Mouse (Mus musculus) kidney, postnatal 25 days (tissue): ENCODE measurements around the gene Sgms2.
A peak's percentile ranks its signal among the peaks of the same experiment; 100 is the strongest.

Experiments used
- DNase-seq, 2 experiments: peaks; one replicate each; pipeline ENCODE4 v3.0.0; 2021; ENCODE audit warnings: mixed read lengths in 2 of 2

Sgms2 gene

DNA sequence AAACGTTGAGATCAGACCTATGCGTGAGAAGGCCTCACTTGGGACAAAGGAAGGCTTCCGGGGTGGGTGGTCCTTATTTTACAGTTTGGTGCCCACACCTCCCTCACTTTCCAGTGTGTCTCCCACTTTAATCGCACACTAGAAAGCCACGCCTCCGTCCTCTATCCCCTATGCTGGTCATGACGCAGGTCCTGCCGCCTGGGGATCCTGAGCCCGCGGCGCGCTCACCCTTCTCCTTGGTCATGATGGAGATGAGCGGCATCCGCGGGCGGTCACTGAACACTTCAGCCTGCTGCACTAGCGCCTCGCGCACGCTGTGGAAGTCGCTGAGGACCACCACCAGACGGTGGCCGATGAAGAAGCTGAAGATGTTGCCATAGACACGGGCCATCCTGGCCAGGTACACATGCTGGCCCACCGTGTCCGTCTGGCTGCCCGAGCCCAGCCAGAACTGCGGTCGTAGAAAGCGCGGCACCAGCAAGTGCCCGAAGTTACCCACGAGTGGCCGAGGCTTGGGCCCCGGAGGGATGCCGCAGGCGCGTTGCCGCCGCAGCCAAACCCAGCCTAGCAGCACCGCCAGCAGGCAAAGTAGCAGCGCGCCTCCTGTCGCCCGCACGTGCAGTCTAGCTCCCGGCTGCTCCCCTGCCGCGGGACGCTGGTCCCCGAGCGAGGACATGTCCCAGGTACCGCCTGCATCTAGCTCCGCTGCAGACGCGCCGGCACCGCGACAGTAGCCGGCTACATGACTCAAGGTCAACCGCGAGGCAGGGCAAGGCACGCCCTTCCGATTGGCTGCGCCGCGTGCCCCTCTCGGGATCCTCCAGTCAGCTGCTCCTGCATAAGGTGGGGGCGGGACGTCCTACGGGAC, 188.5 kb downstream of the Sgms2 start, which contains the start of gene Cyp2u1:
Gene Cyp2u1, minus strand, starts transcription at position 776 of the 868 bp plus-strand sequence.
- peak; percentile 92 to 97 for DNase-seq

DNA sequence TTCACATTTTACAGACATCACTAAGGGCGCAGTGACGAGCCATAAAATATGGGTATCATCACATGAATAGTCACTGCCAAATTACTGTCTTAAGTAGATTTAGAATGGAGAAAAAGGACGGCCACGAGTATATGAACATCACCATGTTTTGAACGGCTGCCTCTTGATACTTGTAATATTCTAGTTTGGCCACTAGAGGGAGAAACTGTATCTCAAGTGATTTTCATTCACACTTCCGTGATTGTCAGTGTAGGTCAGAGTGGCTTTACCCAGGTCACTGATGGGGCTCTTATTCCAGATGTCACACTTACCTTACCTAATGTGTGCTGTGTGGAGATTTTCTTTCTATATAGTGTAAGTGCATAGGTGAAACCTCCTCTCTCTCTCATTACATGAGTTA, 191.3 kb downstream of the Sgms2 start:
- DNase-seq, result no peak

DNA sequence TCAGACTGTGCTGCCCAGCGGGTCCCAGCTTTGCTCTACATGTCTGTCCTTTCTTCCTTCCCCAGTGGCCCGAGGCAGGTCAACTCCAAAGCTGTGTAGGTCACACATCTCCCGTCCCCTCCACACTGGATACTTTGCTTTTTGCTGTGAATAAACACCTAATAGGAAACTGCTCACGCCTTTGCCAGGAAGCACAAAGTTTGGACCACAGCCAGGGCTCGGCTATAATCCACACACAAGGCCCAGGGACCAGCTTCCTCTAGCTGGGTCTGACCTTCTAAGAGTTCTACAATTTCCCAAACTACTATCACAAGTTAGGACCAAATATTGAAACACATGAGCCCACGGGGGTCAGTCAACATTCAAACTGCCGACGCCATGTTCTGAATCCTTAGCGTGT, 192.1 kb downstream of the Sgms2 start:
- DNase-seq, result peak; percentile 31 to 59

DNA sequence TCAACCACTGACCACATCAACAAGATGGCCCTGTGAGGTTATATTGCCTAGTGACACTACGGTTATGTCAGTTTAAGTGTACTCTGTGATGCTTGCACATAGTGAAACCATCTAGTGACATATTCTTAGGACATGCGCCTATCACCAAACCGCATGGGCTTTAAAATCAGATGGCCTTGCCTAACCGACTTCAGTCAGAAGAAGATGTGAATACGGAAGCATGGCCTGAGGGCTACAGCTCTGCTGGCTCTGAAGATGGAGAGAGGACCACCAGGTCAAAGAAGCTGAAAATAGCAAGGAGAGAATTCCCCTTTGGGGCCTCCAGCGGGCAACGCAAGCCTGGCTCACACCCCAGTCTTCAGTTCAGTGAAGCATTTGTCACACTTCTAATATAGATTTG, 194.3 kb downstream of the Sgms2 start:
- no peak for DNase-seq

DNA sequence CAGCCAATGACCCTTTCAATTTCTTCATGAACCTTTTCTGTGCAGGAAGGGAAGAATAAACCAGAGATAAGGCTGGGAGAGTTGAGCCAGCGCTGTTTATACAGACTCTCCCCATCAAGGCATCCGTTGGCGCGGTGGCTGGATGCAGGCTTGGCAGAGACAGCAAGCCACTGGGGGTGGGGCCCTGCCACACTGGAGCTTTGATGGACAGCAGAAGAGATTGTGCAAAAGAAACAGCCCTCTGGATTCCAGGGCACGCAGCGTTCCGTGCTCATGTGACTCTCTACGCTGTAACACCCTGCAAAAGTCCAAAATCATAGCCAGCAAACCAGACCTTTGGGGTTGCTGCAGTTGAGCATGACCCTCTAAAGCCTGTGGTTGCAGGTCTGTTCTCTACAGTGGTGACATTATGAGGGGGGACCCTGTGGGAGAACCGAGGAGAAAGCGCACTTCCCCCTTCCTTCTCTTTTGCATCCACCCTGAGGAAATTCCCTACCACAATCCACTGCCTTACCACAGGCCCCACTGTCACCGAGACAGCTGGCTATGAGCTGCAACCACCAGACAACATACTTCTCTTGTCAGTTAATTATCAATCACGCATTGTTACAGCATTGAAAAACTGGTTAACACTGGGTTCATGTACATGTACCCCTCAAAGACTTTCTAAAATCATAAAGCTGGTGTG, 195.6 kb downstream of the Sgms2 start:
- DNase-seq, result peak in 1 of 2 experiments; percentile 48

DNA sequence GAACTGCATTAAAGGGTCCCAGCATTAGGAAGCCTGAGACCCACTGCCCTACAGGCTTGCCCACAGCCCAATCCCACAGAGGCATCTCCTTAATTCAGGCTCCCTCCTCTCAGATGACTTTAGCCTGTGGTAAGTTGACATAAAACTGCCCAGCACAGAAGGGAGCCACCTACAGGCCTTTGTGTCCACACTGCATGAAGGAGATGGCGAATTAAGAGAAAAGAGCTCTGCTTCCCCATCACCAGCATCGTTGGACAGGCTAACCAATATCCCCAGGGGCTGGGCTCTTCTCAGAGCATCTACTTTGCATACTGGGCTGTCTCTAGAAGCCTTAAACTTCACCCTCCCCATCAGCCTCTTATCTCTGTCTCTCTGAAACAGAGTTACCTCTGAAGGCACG, 196.7 kb downstream of the Sgms2 start:
- no peak for DNase-seq

DNA sequence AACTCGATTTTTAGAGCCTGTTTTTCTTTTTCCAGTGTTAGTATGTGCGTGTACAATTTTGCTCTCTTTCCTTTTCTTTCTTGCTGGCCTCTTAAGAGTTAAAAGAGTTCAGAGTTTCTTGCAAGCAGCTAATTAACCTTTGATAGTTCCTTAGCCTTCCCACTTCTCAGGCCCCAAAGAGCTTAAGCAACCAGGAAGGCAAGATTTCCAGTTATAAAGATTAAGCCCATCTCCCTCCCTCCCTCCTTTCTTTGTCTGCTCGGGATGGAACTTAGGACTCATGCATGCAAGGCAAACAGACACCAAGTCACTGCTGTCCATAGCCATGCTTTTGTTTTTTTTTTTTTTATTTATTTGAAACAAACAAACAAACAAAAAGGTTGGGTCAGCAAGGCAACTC, 198.3 kb downstream of the Sgms2 start:
- no peak for DNase-seq

DNA sequence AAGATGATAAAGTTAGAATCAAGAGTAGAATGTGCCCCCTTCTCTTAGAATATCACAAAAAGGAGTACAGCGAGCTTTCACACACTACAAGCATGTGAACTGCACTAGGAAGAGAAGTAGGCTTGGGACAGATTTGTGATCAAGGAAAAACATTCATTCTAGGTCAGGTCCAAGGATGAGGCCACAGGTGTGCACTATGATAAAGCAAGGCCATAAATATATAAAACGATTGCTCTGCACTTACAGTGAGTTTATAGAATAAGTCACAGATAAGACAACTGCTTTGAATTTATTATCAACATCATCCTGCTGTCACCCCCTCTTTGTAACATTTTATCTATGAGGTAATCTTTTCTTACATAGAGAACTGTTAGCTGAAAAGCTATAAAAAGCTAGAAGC, 198.9 kb downstream of the Sgms2 start:
- no peak for DNase-seq

DNA sequence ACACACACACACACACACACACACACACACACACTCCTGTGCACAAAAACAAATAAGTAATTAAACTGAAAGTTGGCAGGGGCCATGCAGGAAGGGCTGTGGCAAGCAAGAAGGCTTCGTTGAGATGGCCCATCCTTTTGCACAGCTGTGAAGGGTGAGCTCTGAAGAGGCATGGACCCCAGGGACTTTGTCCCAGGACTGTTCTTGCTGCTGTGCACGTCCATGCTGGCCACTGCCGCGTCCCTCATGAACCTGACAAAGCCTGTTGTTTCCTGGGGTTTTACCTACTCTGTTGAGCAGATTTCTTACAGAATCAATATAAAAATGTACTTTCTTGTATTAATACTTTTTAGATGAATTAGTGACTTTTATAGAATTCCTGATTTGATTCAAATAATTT, 199.3 kb downstream of the Sgms2 start:
- no peak for DNase-seq

DNA sequence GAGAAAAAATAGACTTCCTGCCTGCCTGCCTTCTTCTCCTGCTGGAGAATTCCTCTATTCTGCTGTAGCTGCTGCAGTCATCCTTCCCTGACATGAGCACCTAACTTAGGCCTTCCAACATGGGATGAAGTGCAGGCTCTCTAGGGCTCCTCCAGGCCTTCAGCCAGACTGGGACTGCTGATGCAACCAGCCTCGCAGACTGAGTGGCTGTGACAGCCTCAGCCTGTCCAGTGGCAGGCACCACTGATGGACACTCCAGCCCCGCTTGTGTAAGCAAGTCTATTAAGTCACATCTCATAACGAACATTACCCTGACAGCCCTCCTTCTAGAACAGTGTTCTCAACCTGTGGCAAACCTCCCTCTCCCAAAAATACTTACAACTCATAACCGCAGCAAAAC, 217.1 kb downstream of the Sgms2 start:
- no peak for DNase-seq

DNA sequence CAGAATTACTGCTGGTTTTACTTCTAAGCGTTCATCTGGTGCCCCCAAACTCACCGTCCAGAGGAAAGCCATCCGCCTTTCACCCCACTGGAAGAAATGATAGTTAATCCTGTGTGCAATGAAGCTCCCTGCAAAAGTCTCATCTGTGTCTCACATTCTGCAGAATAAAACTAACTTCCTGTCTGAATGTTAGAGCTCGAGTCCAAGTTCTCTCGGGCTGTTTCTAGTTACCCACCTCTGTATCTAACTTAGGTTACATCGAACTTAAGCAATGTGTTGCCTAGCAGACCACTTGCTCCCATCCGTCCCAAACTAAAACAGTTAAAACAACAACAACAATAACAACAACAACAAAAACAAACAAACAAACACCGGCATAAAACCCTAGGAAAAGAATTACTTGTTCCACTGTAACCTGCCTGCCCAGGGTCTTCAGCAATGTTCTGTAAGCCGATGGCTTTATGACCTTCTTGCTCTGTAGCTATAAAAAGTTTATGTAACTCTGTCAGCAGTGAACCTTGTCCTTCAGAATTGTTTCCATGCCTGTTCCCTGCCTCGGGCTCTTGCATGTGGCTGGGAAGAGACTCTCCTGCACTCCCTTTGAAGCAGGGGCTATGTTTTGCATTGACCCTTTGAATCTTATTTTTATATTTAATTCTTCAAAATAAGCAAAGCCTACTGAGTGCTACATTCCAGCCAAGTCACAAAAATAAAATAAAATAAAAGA, 218.7 kb downstream of the Sgms2 start:
- DNase-seq, result peak in 1 of 2 experiments; percentile 71

DNA sequence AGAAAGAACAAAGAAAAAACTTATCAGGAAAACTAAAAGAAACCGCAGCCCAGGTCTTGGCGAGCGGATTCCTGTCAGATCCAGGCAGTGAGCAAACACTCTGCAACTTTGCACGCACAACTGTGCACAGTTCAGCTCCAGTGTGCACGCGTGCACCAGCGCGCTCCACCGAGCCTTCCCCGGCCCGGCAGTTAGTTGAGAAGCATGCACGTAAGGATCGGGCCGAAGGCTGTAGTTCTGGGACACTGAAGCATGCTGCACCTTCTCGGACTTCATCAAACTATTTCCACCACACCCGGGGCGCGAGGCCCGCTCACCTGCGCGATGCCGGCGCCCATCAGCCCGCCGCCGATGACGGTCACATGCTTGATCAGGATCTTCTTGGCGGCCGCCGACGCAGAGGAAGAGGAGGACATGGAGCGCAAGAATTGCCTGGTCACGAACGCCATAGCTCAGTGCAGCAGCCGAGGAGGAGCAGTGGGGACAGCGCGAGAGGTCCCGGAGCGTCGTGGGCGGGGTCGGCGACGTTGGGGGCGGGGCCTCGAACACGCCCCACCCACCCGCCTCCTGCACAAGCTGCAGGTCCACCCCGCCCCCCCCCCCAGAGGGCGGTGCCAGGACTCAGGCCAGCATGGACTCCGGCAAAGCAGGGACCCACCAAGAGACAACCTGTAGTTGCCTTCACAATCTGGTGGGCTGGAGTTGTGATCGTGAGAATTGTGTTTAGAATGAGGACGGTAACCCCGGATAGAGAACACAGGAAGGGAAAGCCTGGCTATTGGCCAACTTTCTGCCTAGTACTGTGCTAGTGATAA, 219.4 kb downstream of the Sgms2 start, which contains the start of gene Hadh:
Gene Hadh, minus strand, starts transcription at position 543 of the 815 bp plus-strand sequence.
- DNase-seq, result peak; percentile 88 to 93

DNA sequence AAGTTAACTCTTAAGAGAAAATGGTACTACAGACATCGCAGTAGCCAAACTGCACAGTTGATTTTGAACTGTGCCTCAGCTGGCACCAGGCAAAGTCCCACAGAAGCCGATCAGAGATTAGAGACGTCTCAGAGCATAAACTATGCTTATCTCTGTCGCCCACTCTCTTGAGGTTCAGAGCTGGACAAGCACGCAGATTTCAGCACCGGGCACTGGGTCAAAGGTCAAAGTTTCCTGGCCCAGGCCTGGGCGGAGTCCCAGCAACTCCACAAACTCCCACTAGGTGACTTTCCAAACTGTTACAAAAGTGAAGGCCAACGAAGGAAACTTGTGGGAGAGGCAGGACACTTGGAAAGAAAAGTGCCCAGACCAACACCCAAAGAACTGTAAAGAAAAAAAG, 220.1 kb downstream of the Sgms2 start:
- DNase-seq, result peak; percentile 87 to 91

DNA sequence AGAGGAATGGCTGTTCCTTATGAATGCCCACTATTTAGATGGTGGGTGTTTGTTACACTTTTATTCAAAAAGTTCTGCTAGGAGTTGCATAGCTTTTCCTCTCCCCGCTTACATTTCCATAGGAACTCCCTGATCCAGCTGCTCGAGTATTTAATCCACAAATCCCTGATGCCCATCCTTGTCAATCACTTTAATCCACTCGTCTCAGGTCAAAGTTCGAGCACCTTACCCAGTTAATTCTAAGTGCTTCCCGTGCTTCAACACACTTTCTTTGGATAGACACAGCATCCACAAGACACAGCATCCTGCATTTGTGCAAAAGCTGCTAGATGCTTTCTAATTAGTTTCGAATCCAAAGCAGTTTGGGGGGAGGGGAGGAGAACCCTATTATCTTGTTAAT, 220.8 kb downstream of the Sgms2 start:
- no peak for DNase-seq
